Mouse (Mus musculus) kidney, embryonic 14.5 days (tissue): Measurements from ENCODE around the gene Iqschfp. TPM values are rescaled to one million over a fixed set of nuclear protein-coding genes. Genes with fewer than 3 reads are reported as not detected.

Experiments used
- ATAC-seq: fragments of 200-750 bp; cut with Nextera tagmentation; 2 replicates; pipeline ENCODE4 v1.8.0; 2017; ENCODE audit warnings: moderate number of reproducible peaks, mild to moderate bottlenecking, moderate TSS enrichment, moderate library complexity; ENCODE audit not compliant: low FRiP score, low TSS enrichment
- H3K27ac ChIP-seq: fragments of 300-500 bp; sonication (generic); 2 replicates; pipeline ENCODE4 v1.5.1; 2014; ENCODE audit warnings: low read depth, mild to moderate bottlenecking, low read length, moderate library complexity, mixed read lengths
- H3K27me3 ChIP-seq: fragments of 300-500 bp; sonication (generic); 2 replicates; pipeline ENCODE4 v1.6.1; 2014; ENCODE audit warnings: mild to moderate bottlenecking, low read length; ENCODE audit not compliant: control insufficient read depth, insufficient read depth
- H3K36me3 ChIP-seq: fragments of 300-500 bp; sonication (generic); 2 replicates; pipeline ENCODE4 v1.6.1; 2014; ENCODE audit warnings: low read length, mixed read lengths; ENCODE audit not compliant: control insufficient read depth, insufficient read depth
- H3K4me1 ChIP-seq: fragments of 300-500 bp; sonication (generic); 2 replicates; pipeline ENCODE4 v1.6.1; 2014; ENCODE audit warnings: low read length, mixed read lengths; ENCODE audit not compliant: control insufficient read depth, insufficient read depth
- H3K4me2 ChIP-seq: fragments of 300-500 bp; sonication (generic); replicated peaks from 2 replicates; pipeline ENCODE4 v1.6.1; 2014; ENCODE audit warnings: low read depth, mild to moderate bottlenecking, low read length
- H3K4me3 ChIP-seq: fragments of 300-500 bp; sonication (generic); 2 replicates; pipeline ENCODE4 v1.5.1; 2014; ENCODE audit warnings: mild to moderate bottlenecking, low read length
- H3K9ac ChIP-seq: fragments of 300-500 bp; sonication (generic); 2 replicates; pipeline ENCODE4 v1.6.1; 2014; ENCODE audit warnings: low read depth, mild to moderate bottlenecking, low read length, moderate library complexity
- H3K9me3 ChIP-seq: fragments of 300-500 bp; sonication (generic); 2 replicates; pipeline ENCODE4 v1.6.1; 2016; ENCODE audit warnings: low read length; ENCODE audit not compliant: control insufficient read depth
- WGBS: fragments of 180-500 bp; shearing (Covaris S2); extraction: QIAGEN DNeasy Blood & Tissue Kit; methylation state at CpG from one replicate; pipeline ENCODE4 v1.1.7; 2014; 5-methylcytosine and 5-hydroxymethylcytosine counted together
- polyA plus RNA-seq: library from polyadenylated mRNA; unstranded; fragments of >200 nt; fragmentation: Nextera tagmentation; extraction: Ambion mirVana; gene quantifications from 2 replicates; pipeline ENCODE4 v1.2.1, GENCODE M21; 2014

The Iqschfp gene
- polyA plus RNA-seq, 1 experiment from 2014 or later = not detected

GRCm38 (mm10) chr3:68045475-68046416 is 153.7 kb downstream of the Iqschfp start:
- H3K4me1 ChIP-seq = no peaks in the 10 kb centered on the region

DNA sequence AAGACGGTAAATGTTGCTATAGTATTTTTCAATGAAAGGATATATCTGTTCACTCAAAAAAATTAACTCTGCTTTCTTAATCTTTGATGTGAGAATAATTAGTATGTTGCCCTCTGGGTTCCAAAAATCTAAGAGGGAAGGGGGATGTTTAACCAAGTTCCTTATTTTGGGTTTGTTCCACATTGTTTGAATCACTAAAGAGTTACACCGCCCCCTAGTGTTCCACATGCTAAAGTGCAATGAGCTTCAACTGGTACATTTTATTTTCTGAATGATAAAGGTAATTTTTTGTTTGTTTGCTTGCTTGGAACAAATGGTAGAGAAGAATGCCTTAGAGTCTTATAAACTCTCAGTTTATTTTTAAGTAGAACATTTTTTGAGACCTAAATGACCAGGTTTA is 161.5 kb downstream of the Iqschfp start:
- Histone ChIP-seq H3K36me3 (no peaks in the 10 kb centered on the region), H3K27ac (no peak overlapping the region), H3K27me3 (no peaks in the 10 kb centered on the region), H3K4me2 (no peak overlapping the region), H3K9me3 (no peaks in the 10 kb centered on the region), H3K4me3 (no peak overlapping the region), H3K9ac (no peak overlapping the region), H3K4me1 (no peaks in the 10 kb centered on the region)
- 48% methylated on average over 2 of the region's 2 CpGs for WGBS
- ATAC-seq = no peak

More at GRCm38 (mm10) chr3:68045475-68046416, 153.7 kb downstream of the Iqschfp start:
- H3K4me3 ChIP-seq = no peak overlapping the region
- H3K27me3 ChIP-seq = no peaks in the 10 kb centered on the region
- no peak overlapping the region for H3K27ac ChIP-seq
- WGBS = 53% methylated on average over 9 of the region's 9 CpGs
- H3K36me3 ChIP-seq = no peaks in the 10 kb centered on the region
- ATAC-seq = no peak
- H3K9me3 ChIP-seq = no peaks in the 10 kb centered on the region
- no peak overlapping the region for H3K4me2 ChIP-seq
- no peak overlapping the region for H3K9ac ChIP-seq

- H3K9me3 ChIP-seq = no peaks in the 10 kb centered on the region
- H3K4me3 ChIP-seq = no peak overlapping the region
- no peaks in the 10 kb centered on the region for H3K4me1 ChIP-seq
- ATAC-seq = no peak
- no peak overlapping the region for H3K27ac ChIP-seq
- 59% methylated on average over 13 of the region's 13 CpGs for WGBS
- no peak overlapping the region for H3K9ac ChIP-seq
- H3K4me2 ChIP-seq = no peak overlapping the region
- no peaks in the 10 kb centered on the region for H3K36me3 ChIP-seq
- no peaks in the 10 kb centered on the region for H3K27me3 ChIP-seq
These were observed 163.0 kb downstream of the Iqschfp start for GRCm38 (mm10) chr3:68055071-68055470.

- Histone ChIP-seq H3K9ac (no peak overlapping the region), H3K27me3 (no peaks in the 10 kb centered on the region), H3K27ac (no peak overlapping the region), H3K9me3 (no peaks in the 10 kb centered on the region), H3K4me3 (peak overlapping the region; percentile 11; the same call in 1 of the 2 replicates), H3K36me3 (no peaks in the 10 kb centered on the region), H3K4me1 (no peaks in the 10 kb centered on the region), H3K4me2 (peak overlapping the region; percentile 15; the same call in 1 of the 2 replicates)
- WGBS = 54% methylated on average over 23 of the region's 23 CpGs
- no peak for ATAC-seq
These were observed 164.6 kb downstream of the Iqschfp start for GRCm38 (mm10) chr3:68056373-68057275.

DNA sequence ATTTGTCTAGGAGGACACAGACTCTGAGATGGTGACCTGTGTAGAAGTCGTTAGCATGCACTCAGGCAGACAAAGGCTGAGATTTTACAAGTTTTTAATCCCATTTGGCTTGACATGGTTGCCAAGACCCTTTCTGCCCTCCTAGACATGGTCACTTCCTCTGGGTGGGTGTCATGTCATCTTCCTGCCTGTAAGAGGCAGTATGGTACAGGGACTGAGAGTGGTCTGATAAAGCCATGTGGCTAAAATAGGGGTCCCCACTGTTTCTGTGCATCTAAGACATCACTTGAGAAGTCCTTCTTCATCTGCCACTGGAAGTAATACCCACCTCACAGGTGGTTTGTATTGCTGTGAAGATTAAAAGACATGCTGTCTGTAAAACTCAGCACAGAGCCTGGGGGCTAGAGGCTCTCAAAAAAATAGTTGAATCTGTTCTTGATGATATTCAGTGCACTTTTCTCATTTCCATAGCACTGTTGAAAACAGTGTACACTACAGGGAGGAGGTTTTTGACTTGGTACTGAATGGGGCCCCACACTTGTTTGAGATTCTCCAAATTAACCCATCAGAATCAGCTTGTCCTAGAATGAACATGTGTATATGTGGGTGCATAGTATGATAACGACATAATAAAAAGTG is 167.2 kb downstream of the Iqschfp start:
- H3K36me3 ChIP-seq = no peaks in the 10 kb centered on the region
- H3K27me3 ChIP-seq = no peaks in the 10 kb centered on the region
- no peaks in the 10 kb centered on the region for H3K4me1 ChIP-seq
- no peak overlapping the region for H3K9ac ChIP-seq
- WGBS = 51% methylated on average over 2 of the region's 2 CpGs
- 0 out of 2 replicates have a peak, but pooled peaks have one; percentile 16 for ATAC-seq
- no peaks in the 10 kb centered on the region for H3K9me3 ChIP-seq
- no peak overlapping the region for H3K27ac ChIP-seq
- H3K4me2 ChIP-seq = no peak overlapping the region
- no peak overlapping the region for H3K4me3 ChIP-seq

DNA sequence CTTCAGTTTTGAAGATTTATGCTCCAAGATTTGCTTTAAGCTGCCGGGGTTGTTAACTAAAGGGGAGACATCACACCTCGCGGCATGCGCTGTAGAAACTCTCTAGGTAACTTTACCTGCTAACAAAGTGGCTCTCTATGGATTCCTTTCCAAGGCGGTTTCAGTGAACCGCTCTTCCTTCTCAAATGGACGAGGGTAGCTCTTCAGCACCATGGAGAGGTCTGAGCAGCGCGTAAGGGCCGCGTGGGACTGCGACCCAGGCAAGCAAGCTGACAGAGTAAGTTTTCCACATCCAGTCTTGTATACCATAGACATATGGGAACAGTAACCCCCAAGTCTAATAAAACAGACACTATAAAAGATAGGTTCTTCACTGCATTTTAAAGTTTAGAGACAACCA is 172.7 kb downstream of the Iqschfp start, which contains the start of gene Schip1:
TSS of gene Schip1 (plus strand) at position 72 of the 400 bp plus-strand sequence.
- 30% methylated on average over 12 of the region's 12 CpGs for WGBS
- H3K4me2 ChIP-seq = no peak within 1 kb of the TSS
- ATAC-seq = no peak

GRCm38 (mm10) chr3:68071395-68072386 is 179.7 kb downstream of the Iqschfp start:
- H3K27ac ChIP-seq = no peak overlapping the region
- no peaks in the 10 kb centered on the region for H3K9me3 ChIP-seq
- WGBS = 68% methylated on average over 9 of the region's 9 CpGs
- ATAC-seq = no peak
- no peak overlapping the region for H3K9ac ChIP-seq
- H3K4me1 ChIP-seq = no peaks in the 10 kb centered on the region
- no peaks in the 10 kb centered on the region for H3K36me3 ChIP-seq
- H3K4me3 ChIP-seq = no peak overlapping the region
- no peak overlapping the region for H3K4me2 ChIP-seq
- no peaks in the 10 kb centered on the region for H3K27me3 ChIP-seq

More for the DNA sequence above, 172.7 kb downstream of the Iqschfp start, which contains the start of gene Schip1:
- Histone ChIP-seq H3K9me3 (no peaks in the 10 kb centered on the region), H3K4me3 (no peak within 1 kb of the TSS), H3K9ac (no peak within 1 kb of the TSS), H3K27ac (no peak within 1 kb of the TSS), H3K36me3 (no peaks in the 10 kb centered on the region), H3K27me3 (no peaks in the 10 kb centered on the region), H3K4me1 (no peaks in the 10 kb centered on the region)

- no peaks in the 10 kb centered on the region for H3K9me3 ChIP-seq
- ATAC-seq = no peak
- H3K9ac ChIP-seq = no peak overlapping the region
- no peak overlapping the region for H3K27ac ChIP-seq
- H3K27me3 ChIP-seq = no peaks in the 10 kb centered on the region
- WGBS = 64% methylated on average over 4 of the region's 4 CpGs
- no peak overlapping the region for H3K4me2 ChIP-seq
- no peak overlapping the region for H3K4me3 ChIP-seq
- no peaks in the 10 kb centered on the region for H3K4me1 ChIP-seq
- H3K36me3 ChIP-seq = no peaks in the 10 kb centered on the region
These were observed 185.4 kb downstream of the Iqschfp start for GRCm38 (mm10) chr3:68077406-68077805.
